Mouse (Mus musculus) urinary bladder, adult 2 months (tissue): Measurements from ENCODE around the gene Olfr1140. TPM values are rescaled to one million over a fixed set of nuclear protein-coding genes. Genes with fewer than 3 reads are reported as not detected.

ENCODE experiments used
- DNase-seq: peaks from one replicate; pipeline ENCODE4 v3.0.0; 2022; ENCODE audit warnings: low spot score
- polyA plus RNA-seq: library from polyadenylated mRNA; depleted of rRNA; stranded (reverse); fragments of >200 nt; gene quantifications from 2 replicates; pipeline ENCODE4 v1.2.3, GENCODE M21; 2012; rRNA removed

Gene Olfr1140
- polyA plus RNA-seq, result not detected in 2 replicates

DNA sequence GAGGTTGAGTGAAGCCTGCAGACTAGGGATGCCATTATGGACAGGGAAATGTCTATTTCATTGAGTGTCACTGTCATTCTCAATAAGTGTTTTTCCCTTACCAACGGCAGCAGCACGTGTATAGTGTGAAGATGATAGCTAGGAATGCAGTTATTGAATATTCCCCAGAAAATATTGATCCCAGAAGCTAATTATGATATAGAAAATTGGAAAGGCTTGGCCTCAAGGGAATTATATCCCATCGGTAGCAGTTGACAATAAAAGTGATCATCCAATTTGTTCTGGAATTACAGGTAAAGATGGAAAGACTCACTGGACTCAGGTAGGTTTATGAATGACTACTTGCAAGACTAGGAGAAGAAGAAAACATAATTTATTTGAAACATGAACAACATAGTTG is at the start of gene Olfr1140:
Gene Olfr1140 (plus strand): TSS at position 301 of the 400 bp plus-strand sequence.
- no peak for DNase-seq

DNA sequence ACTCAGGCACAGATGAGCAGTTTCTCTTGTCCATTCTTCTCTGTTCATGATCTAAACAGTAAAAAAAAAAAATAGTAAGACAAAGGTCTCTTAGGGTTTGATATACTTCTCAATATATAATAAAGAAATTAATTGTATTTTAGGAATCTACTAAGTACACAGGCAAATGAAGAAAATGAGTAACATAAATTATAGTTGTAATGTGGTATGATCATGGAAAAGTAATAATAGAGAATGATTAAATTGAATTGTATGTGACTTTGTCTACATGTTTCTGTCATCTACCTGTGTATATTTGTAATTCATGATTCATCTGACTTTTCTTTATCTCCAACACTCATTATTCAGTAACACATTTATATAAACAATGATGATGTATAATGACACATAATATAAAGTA is 49.7 kb upstream of the Olfr1140 start, which contains the start of gene Olfr1136:
Gene Olfr1136 (minus strand): TSS at position 101 of the 400 bp plus-strand sequence.
- no peak for DNase-seq

DNA sequence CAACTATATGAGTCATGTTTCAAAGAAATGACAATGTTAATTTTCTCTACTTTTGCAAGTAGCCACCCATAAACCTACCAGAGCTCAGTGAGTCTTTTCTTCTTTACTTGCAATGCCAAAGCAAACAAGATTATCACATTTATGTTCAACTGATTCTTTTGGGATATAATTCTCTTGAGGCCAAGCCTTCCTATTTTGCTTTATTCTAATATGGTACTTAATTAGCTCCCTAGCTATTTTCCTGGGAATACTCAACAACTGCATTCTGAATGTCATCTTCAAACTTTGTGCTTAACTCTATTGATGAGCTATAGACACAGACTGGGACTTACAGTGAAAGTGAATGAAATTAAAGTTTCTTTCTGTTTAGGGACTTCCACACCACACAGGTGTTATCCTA is 30.5 kb upstream of the Olfr1140 start, which contains the start of gene Olfr1137:
Gene Olfr1137 (minus strand): TSS at position 101 of the 400 bp plus-strand sequence.
- DNase-seq, result no peak

DNA sequence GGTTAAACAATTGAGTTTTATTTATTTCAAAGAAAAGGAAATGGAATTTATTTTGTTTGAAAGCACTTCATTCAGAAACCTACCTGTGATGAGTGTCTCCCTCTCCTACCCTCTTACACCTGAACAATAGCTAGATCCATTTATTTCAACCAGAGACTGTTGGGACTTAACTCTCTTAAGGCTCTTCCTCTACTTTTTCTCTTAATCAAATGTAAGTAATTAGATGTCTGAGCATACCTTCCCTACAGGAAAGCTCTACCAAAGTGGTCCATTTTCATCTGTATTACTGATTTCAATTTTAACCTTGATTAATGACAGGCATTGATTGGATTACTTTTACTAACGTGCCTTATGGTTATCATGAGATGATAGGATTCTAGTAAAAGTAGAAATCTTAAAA is 3.7 kb upstream of the Olfr1140 start, which contains the start of gene Olfr1138:
Gene Olfr1138 (minus strand): TSS at position 101 of the 400 bp plus-strand sequence.
- no peak for DNase-seq

DNA sequence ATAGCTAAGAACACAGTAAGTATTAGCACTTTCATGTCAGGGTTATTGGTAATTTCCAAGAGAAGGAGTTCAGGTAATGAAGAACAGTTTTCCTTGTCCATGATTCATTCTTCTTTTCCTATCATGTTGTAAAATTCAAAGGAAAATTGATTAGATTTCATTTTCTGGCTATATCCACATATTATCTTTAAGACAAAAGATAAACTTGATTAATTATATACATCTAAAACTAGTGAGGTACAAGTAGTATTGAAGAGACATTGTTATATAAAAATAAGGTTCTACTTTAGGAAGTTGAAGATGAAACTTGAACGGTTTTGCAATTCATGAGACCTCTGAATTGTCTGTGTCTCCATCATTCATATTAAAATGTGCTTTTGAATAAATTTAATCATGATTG is 10.3 kb downstream of the Olfr1140 start, which contains the start of gene Olfr1141:
Gene Olfr1141 (minus strand): TSS at position 101 of the 400 bp plus-strand sequence.
- no peak for DNase-seq

DNA sequence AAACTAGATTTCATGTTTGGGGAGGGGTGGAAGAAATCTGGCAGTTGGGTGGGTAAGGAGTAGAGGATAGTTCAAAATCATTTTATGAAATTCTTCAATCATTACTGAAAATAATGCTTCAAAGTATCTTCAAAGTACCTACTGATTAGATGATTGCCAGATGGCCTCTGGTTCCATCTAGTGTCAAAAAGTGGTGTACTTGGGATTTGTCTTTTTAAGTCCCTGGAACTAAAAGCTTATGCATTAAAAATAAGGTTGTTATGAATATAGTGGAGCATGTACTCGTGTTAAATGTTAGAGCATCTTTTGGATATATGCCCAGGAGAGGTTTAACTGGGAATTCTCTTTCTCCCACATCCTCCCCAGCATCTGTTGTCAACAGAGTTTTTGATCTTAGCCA is 32.6 kb downstream of the Olfr1140 start:
- DNase-seq, result no peak

DNA sequence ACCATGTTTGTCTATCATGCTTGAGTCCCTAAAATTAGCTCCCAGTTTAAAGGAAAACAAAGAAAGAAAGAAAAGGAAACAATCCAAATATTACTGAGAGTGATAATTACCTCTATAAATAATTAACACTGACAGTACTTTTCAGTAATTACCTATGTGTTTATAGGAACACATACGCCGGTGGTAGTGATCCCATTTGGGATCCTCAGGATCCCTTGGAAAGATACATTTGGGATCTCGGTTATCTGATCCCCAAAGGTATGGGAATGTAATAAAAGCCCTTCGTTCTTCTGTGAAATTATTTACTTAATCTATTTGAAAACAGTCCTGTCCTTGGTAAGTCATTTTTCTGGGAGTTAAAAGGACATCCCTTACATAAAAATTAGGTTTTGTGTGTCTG is 35.6 kb downstream of the Olfr1140 start, which contains the start of gene Olfr152:
Gene Olfr152 (plus strand): TSS at position 301 of the 400 bp plus-strand sequence.
- DNase-seq, result no peak

Other genes starting within 250 kb of the Olfr1140 start
- not detected in 2 replicates for gene Pramel7, start 246.7 kb upstream of the Olfr1140 start, polyA plus RNA-seq
- not detected in 2 replicates for gene Pramel6, start 237.2 kb upstream of the Olfr1140 start, polyA plus RNA-seq
- not detected in 2 replicates for gene Olfr153, start 212.0 kb upstream of the Olfr1140 start, polyA plus RNA-seq
- not detected in 2 replicates for gene Olfr1128, start 198.2 kb upstream of the Olfr1140 start, polyA plus RNA-seq
- not detected in 2 replicates for gene Olfr1129, start 169.8 kb upstream of the Olfr1140 start, polyA plus RNA-seq
- gene Olfr1130, start 137.5 kb upstream of the Olfr1140 start, polyA plus RNA-seq, result not detected in 2 replicates
- gene Olfr1131, start 116.6 kb upstream of the Olfr1140 start, polyA plus RNA-seq, result not detected in 2 replicates
- gene Olfr1132, start 106.2 kb upstream of the Olfr1140 start, polyA plus RNA-seq, result not detected in 2 replicates
- gene Olfr1133, start 96.4 kb upstream of the Olfr1140 start, polyA plus RNA-seq, result not detected in 2 replicates
- not detected in 2 replicates for gene Olfr1134, start 85.3 kb upstream of the Olfr1140 start, polyA plus RNA-seq
- not detected in 2 replicates for gene Olfr1135, start 70.1 kb upstream of the Olfr1140 start, polyA plus RNA-seq
- gene Olfr1136, start 49.8 kb upstream of the Olfr1140 start, polyA plus RNA-seq, result not detected in 2 replicates
- gene Olfr1137, start 30.6 kb upstream of the Olfr1140 start, polyA plus RNA-seq, result not detected in 2 replicates
- not detected in 2 replicates for gene Olfr1138, start 3.8 kb upstream of the Olfr1140 start, polyA plus RNA-seq
- not detected in 2 replicates for gene Olfr1141, start 10.2 kb downstream of the Olfr1140 start, polyA plus RNA-seq
- not detected in 2 replicates for gene Olfr152, start 35.7 kb downstream of the Olfr1140 start, polyA plus RNA-seq
- not detected in 2 replicates for gene Olfr1143, start 56.8 kb downstream of the Olfr1140 start, polyA plus RNA-seq
- gene Olfr1145, start 66.1 kb downstream of the Olfr1140 start, polyA plus RNA-seq, result not detected in 2 replicates
- gene Olfr1148, start 86.8 kb downstream of the Olfr1140 start, polyA plus RNA-seq, result not detected in 2 replicates
- not detected in 2 replicates for gene Olfr1150-ps1, start 100.2 kb downstream of the Olfr1140 start, polyA plus RNA-seq
- gene Olfr1151, start 112.1 kb downstream of the Olfr1140 start, polyA plus RNA-seq, result not detected in 2 replicates
- not detected in 2 replicates for gene Olfr1152, start 122.7 kb downstream of the Olfr1140 start, polyA plus RNA-seq
- gene Olfr1153, start 151.2 kb downstream of the Olfr1140 start, polyA plus RNA-seq, result not detected in 2 replicates
- gene Olfr1154, start 161.4 kb downstream of the Olfr1140 start, polyA plus RNA-seq, result not detected in 2 replicates
- not detected in 2 replicates for gene Olfr1155, start 201.4 kb downstream of the Olfr1140 start, polyA plus RNA-seq
- gene Olfr1156, start 209.3 kb downstream of the Olfr1140 start, polyA plus RNA-seq, result not detected in 2 replicates
- gene Olfr1157, start 224.5 kb downstream of the Olfr1140 start, polyA plus RNA-seq, result not detected in 2 replicates
- gene Olfr74, start 230.9 kb downstream of the Olfr1140 start, polyA plus RNA-seq, result not detected in 2 replicates
- gene Olfr1158, start 246.4 kb downstream of the Olfr1140 start, polyA plus RNA-seq, result not detected in 2 replicates